Mouse (Mus musculus): ENCODE data around the gene Cerk. TPM values are rescaled to one million over a fixed set of nuclear protein-coding genes. Genes with fewer than 3 reads are reported as not detected.
"Not testable (repeated sequence)": the region's sequence is repeated elsewhere in the genome, so short reads cannot be mapped to it uniquely, and the experiment has no call there.

Gene Cerk
- polyA plus RNA-seq, 1 experiment from 2014 or later: 13.6 TPM

DNA sequence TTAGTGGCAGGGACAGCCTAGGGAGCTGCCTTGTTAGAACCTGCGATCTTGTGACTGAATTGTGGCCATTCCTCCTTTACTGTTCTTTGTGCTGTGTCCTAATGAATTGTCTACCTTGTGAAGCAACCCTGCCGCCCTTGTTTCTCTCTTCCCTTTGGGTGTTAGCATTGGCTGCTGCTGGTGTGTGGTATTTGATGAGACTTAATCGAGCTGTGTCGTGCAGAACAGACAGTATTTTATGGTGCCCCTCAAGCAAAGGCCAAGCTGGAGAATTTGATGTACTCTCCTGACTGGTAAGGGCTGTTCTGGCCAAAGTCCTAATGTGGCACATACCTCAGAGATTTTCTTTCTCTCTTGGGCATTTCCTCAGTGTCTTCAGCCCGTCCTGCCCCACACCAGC is 40.3 kb upstream of the Cerk start:
- ATAC-seq (ENCODE audit: low FRiP score, low TSS enrichment): no peak
- Histone ChIP-seq H3K27ac (ENCODE audit: low read length) (no peak overlapping the region), H3K4me2 (replicated peaks; ENCODE audit: low read depth, low read length) (no peak overlapping the region), H3K9me3 (ENCODE audit: low read length) (peaks cover 2% of the 10 kb centered on the region; the same call in 1 of the 2 replicates), H3K36me3 (ENCODE audit: insufficient read depth, low read length) (no peaks in the 10 kb centered on the region), H3K4me3 (ENCODE audit: low read length) (no peak overlapping the region), H3K9ac (replicated peaks; ENCODE audit: low read length) (no peak overlapping the region), H3K4me1 (ENCODE audit: insufficient read depth, low read length) (0 out of 2 replicates have a peak, but pooled peaks cover 3% of the 10 kb centered on the region), H3K27me3 (ENCODE audit: insufficient read depth, low read length) (no peaks in the 10 kb centered on the region)
- 75% methylated on average over 5 of the region's 5 CpGs for WGBS

DNA sequence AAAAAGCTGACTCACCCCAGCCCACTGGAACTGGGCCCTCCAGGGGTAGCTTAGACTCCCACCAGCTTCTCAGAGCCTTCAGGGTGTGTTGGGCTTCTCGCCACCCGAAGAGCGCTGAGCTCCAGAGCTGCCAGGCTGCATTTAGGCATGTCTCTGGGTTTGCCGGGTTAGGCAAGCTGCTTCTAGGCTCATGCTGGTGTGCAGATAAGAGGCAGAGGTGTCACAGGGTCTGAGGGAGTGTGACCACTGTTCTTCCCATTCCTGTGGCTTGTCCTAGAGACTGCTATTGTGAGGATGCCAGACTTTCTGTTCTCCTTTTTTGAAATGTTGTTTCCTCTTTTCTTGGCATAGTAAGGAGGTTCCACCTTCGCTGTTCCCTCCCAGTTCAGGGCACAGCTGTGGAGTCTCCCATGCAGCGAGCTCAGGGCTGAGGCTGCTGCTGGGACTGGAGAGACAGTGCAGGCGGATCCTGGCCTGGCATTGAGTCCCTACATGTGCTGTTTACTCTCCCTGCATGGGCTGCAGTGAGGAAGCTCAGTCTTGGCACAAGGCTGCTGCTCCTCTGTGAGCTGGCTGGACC is 39.1 kb upstream of the Cerk start:
- 86% methylated on average over 7 of the region's 7 CpGs for WGBS
- Histone ChIP-seq H3K4me3 (ENCODE audit: low read length) (no peak overlapping the region), H3K9ac (replicated peaks; ENCODE audit: low read length) (no peak overlapping the region), H3K27ac (ENCODE audit: low read length) (no peak overlapping the region), H3K36me3 (ENCODE audit: insufficient read depth, low read length) (no peaks in the 10 kb centered on the region), H3K27me3 (ENCODE audit: insufficient read depth, low read length) (no peaks in the 10 kb centered on the region), H3K9me3 (ENCODE audit: low read length) (peaks cover 2% of the 10 kb centered on the region; the same call in 1 of the 2 replicates), H3K4me1 (ENCODE audit: insufficient read depth, low read length) (peaks cover 14% of the 10 kb centered on the region), H3K4me2 (replicated peaks; ENCODE audit: low read depth, low read length) (no peak overlapping the region)
- ATAC-seq (ENCODE audit: low FRiP score, low TSS enrichment): peak; percentile 37; the same call in 1 of the 2 replicates

DNA sequence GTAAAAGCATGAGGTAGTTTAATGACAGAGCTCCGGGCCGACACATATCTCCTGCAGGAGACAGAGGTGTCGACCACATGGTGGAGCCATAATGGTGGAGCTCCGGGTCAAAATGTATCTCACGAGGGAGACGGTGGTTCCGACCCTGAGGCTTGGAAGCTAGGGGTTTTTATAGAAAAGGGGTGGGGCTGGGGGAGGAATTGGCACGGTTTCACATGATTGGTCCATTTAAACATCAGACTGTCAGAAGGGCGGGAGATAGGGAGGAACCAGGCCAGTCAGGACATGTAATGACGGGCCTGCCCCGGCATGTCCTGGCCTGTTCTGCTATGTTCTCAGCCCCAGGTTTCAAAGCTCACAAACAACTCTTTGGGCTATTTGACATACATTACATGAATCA is 36.0 kb upstream of the Cerk start:
- not testable (repeated sequence) for H3K36me3 ChIP-seq (ENCODE audit: insufficient read depth, low read length); ATAC-seq (ENCODE audit: low FRiP score, low TSS enrichment); H3K27me3 ChIP-seq (ENCODE audit: insufficient read depth, low read length); H3K9me3 ChIP-seq (ENCODE audit: low read length); H3K27ac ChIP-seq (ENCODE audit: low read length); H3K4me3 ChIP-seq (ENCODE audit: low read length); H3K4me2 ChIP-seq (replicated peaks; ENCODE audit: low read depth, low read length); H3K9ac ChIP-seq (replicated peaks; ENCODE audit: low read length)
- WGBS: 79% methylated on average over 11 of the region's 11 CpGs
- H3K4me1 ChIP-seq (ENCODE audit: insufficient read depth, low read length): peaks cover 19% of the 10 kb centered on the region

DNA sequence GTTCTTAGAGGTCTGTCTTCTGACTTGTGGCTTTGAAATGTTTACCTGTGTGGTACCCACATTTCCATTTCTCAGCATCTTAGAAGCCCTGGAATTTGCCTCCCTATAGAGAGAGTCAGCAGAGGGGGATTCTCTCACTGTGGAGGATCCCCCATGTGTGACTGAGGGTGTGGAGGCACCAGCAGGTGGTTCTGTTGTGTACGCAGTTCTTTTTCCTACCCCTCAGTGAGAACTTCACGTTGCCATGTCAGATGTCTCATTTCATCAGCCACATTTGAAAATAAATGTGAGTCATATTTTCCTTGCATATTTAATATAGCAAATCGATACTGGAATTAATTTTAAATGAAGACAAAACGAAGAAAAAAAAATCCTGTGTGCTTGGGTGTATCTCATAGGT is 35.4 kb upstream of the Cerk start:
- no peak overlapping the region for H3K4me2 ChIP-seq (replicated peaks; ENCODE audit: low read depth, low read length)
- H3K4me1 ChIP-seq (ENCODE audit: insufficient read depth, low read length): peaks cover 19% of the 10 kb centered on the region
- no peaks in the 10 kb centered on the region for H3K27me3 ChIP-seq (ENCODE audit: insufficient read depth, low read length)
- H3K9ac ChIP-seq (replicated peaks; ENCODE audit: low read length): no peak overlapping the region
- no peak overlapping the region for H3K27ac ChIP-seq (ENCODE audit: low read length)
- 88% methylated on average over 4 of the region's 4 CpGs for WGBS
- no peaks in the 10 kb centered on the region for H3K36me3 ChIP-seq (ENCODE audit: insufficient read depth, low read length)
- ATAC-seq (ENCODE audit: low FRiP score, low TSS enrichment): no peak
- no peak overlapping the region for H3K4me3 ChIP-seq (ENCODE audit: low read length)
- peaks cover 2% of the 10 kb centered on the region; the same call in 1 of the 2 replicates for H3K9me3 ChIP-seq (ENCODE audit: low read length)

DNA sequence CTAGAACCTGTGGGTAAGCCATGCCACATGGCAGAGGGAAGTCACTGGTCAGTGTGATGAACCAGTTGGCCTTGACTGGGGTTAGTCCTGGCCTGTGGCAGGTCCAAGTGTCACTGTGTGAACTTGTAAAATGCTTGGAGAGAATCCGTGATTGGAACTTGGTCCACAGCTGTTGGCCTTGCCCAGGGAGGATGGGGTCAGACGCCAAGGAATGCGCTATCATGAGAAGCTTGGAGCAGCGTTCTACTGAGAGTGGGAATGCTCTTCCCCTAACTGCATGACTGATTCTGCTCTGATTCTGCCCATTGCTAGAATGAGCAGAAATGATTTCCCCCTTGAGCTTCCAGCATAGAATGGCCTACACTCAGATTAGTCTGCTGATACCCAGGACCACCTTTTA is 34.8 kb upstream of the Cerk start:
- no peak overlapping the region for H3K4me2 ChIP-seq (replicated peaks; ENCODE audit: low read depth, low read length)
- peak; percentile 21; the same call in 1 of the 2 replicates for ATAC-seq (ENCODE audit: low FRiP score, low TSS enrichment)
- no peak overlapping the region for H3K9ac ChIP-seq (replicated peaks; ENCODE audit: low read length)
- H3K36me3 ChIP-seq (ENCODE audit: insufficient read depth, low read length): no peaks in the 10 kb centered on the region
- 55% methylated on average over 4 of the region's 4 CpGs for WGBS
- no peak overlapping the region for H3K4me3 ChIP-seq (ENCODE audit: low read length)
- peaks cover 2% of the 10 kb centered on the region; the same call in 1 of the 2 replicates for H3K9me3 ChIP-seq (ENCODE audit: low read length)
- peaks cover 19% of the 10 kb centered on the region for H3K4me1 ChIP-seq (ENCODE audit: insufficient read depth, low read length)
- no peaks in the 10 kb centered on the region for H3K27me3 ChIP-seq (ENCODE audit: insufficient read depth, low read length)
- H3K27ac ChIP-seq (ENCODE audit: low read length): peak overlapping the region; percentile 64

DNA sequence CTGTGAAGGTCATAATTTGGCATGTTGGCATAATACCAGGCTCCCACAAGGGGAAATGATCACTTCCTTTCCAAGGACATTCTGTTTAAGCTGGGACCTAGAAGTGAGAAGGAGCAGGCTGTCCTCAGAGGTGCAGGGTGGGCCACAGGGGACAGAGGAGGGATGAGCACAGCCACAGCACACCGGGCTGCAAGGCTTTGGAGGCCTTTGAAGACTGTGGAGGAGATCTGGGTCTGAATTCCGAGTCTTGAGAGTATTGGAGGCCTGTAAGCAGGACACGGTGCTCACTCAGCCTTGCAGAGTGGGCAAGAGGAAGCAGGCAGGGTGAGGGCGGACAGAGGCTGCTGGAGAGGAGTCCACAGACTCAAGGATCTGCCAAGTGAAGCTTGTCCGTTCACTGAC is 34.3 kb upstream of the Cerk start:
- Histone ChIP-seq H3K4me1 (ENCODE audit: insufficient read depth, low read length) (peaks cover 20% of the 10 kb centered on the region), H3K4me3 (ENCODE audit: low read length) (no peak overlapping the region), H3K9ac (replicated peaks; ENCODE audit: low read length) (0 out of 2 replicates have a peak overlapping the region, but pooled peaks have one; percentile 3), H3K9me3 (ENCODE audit: low read length) (peaks cover 2% of the 10 kb centered on the region; the same call in 1 of the 2 replicates), H3K36me3 (ENCODE audit: insufficient read depth, low read length) (no peaks in the 10 kb centered on the region), H3K27ac (ENCODE audit: low read length) (peak overlapping the region; percentile 64), H3K27me3 (ENCODE audit: insufficient read depth, low read length) (no peaks in the 10 kb centered on the region), H3K4me2 (replicated peaks; ENCODE audit: low read depth, low read length) (no peak overlapping the region)
- WGBS: 58% methylated on average over 5 of the region's 5 CpGs
- ATAC-seq (ENCODE audit: low FRiP score, low TSS enrichment): peak; percentile 66

DNA sequence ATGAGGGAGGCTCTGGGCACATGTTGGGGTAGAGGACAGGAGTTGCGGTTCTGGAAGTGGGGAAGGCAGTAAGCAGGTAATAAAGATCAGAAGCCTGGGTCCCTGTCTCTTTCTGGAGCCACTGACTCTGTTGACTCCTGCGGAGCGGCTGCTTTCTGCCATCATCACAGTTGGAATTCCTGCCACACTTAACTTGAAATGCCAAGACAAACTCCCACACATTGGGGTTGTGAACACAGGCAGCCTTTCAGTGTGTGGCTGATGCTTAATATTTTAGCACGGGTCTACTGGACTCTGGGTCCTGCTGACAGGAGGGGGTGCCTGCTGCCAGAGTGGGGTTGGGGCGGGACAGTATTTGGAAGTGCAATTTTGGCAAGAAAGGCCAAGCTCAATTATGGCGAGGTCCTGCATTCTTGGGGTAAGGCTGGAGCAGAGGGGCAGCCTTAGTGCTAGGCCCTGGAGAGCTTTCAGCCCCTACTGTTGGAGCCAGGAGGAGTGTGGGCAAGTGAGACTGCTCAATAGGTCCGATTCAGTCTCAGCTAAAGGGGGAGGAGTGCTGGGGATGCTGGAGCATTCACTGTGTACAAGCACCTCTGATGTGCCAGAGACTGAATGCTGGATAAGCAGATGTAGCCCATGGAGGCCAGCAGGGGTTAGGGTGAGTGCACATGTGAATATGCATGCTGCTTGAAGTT is 33.7 kb upstream of the Cerk start:
- no peak overlapping the region for H3K4me3 ChIP-seq (ENCODE audit: low read length)
- 54% methylated on average over 7 of the region's 7 CpGs for WGBS
- H3K9me3 ChIP-seq (ENCODE audit: low read length): peaks cover 2% of the 10 kb centered on the region; the same call in 1 of the 2 replicates

DNA sequence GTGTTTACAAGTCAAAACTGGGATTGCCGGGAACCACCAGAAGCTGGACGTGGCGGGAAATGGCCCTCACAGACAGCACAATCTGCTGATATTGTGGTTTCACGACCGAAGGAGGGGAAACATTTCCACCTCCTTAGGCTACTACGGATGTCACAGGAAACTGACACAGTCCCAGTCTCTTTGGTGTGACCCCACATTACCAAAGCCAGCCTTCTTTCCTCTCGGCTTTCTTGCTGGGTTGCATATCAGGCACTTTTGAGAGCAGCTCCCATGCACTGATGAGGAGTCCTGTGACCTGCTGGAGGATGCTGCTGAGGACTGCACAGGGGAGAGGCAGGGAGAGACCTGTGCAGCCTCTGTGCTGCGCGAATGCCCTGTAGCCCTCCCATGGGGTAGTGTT is 30.7 kb upstream of the Cerk start:
- not testable (repeated sequence) for H3K9ac ChIP-seq (replicated peaks; ENCODE audit: low read length); H3K36me3 ChIP-seq (ENCODE audit: insufficient read depth, low read length); H3K9me3 ChIP-seq (ENCODE audit: low read length); H3K4me2 ChIP-seq (replicated peaks; ENCODE audit: low read depth, low read length); H3K27ac ChIP-seq (ENCODE audit: low read length); ATAC-seq (ENCODE audit: low FRiP score, low TSS enrichment); H3K4me3 ChIP-seq (ENCODE audit: low read length); H3K27me3 ChIP-seq (ENCODE audit: insufficient read depth, low read length)
- 85% methylated on average over 9 of the region's 9 CpGs for WGBS
- peaks cover 36% of the 10 kb centered on the region for H3K4me1 ChIP-seq (ENCODE audit: insufficient read depth, low read length)

More for the DNA sequence above, 33.7 kb upstream of the Cerk start:
- peak overlapping the region; percentile 64; the same call in 1 of the 2 replicates for H3K27ac ChIP-seq (ENCODE audit: low read length)
- no peaks in the 10 kb centered on the region for H3K36me3 ChIP-seq (ENCODE audit: insufficient read depth, low read length)
- H3K4me2 ChIP-seq (replicated peaks; ENCODE audit: low read depth, low read length): no peak overlapping the region
- no peaks in the 10 kb centered on the region for H3K27me3 ChIP-seq (ENCODE audit: insufficient read depth, low read length)
- no peak overlapping the region for H3K9ac ChIP-seq (replicated peaks; ENCODE audit: low read length)
- peaks cover 26% of the 10 kb centered on the region for H3K4me1 ChIP-seq (ENCODE audit: insufficient read depth, low read length)
- ATAC-seq (ENCODE audit: low FRiP score, low TSS enrichment): peak; percentile 50; the same call in 1 of the 2 replicates

DNA sequence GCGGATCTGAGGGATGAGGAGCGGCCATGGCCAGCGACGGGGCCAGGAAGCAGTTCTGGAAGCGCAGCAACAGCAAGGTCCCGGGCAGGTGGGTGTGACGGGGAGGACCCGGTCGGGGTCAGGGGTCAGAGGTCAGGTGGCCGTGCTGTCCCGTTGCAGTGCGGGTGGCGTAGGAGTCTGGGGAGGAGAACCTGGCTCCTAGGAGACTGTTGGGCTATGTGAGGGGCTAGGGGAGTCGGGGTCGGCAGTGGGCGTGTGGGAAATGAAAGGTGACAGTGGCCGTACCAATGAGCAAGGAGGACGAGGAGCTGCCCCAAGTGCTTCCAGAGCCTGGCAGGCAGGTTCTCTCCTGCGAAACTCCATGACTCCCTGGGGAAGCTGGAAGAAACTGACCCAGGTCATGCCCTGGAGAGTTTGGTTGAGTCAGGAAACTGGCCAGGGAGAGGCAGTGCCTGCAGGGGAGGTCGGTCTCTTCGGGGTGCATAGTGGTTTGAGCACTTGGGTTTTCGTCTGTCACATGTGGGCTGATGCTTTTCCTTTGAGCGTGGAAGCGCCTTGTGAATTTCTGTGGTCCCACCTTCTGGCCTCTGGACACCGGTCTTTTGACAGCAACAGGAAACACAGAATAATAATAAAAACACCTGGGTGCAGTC is 28.7 kb upstream of the Cerk start:
- Histone ChIP-seq H3K4me1 (ENCODE audit: insufficient read depth, low read length) (peaks cover 22% of the 10 kb centered on the region), H3K4me3 (ENCODE audit: low read length) (peak overlapping the region; percentile 84), H3K36me3 (ENCODE audit: insufficient read depth, low read length) (no peaks in the 10 kb centered on the region), H3K9ac (replicated peaks; ENCODE audit: low read length) (peak overlapping the region; percentile 85), H3K9me3 (ENCODE audit: low read length) (no peaks in the 10 kb centered on the region), H3K27me3 (ENCODE audit: insufficient read depth, low read length) (no peaks in the 10 kb centered on the region), H3K27ac (ENCODE audit: low read length) (peak overlapping the region; percentile 90), H3K4me2 (replicated peaks; ENCODE audit: low read depth, low read length) (peak overlapping the region; percentile 95)
- ATAC-seq (ENCODE audit: low FRiP score, low TSS enrichment): no peak; the same call in 1 of the 2 replicates
- 10% methylated on average over 25 of the region's 25 CpGs for WGBS
